Mouse (Mus musculus) hindbrain, embryonic 12.5 days (tissue): ENCODE measurements around the gene Fbxl20. TPM values are rescaled to one million over a fixed set of nuclear protein-coding genes. Genes with fewer than 3 reads are reported as not detected.

Experiments used
- ATAC-seq: fragments of 200-750 bp; cut with Nextera tagmentation; 2 replicates; pipeline ENCODE4 v1.8.0; 2017; ENCODE audit warnings: moderate TSS enrichment; ENCODE audit not compliant: low FRiP score
- H3K27ac ChIP-seq: fragments of 300-500 bp; sonication (generic); 2 replicates; pipeline ENCODE4 v1.5.1; 2016; ENCODE audit warnings: mild to moderate bottlenecking
- H3K27me3 ChIP-seq: fragments of 300-500 bp; sonication (generic); 2 replicates; pipeline ENCODE4 v1.6.1; 2016; ENCODE audit warnings: mild to moderate bottlenecking
- H3K36me3 ChIP-seq: fragments of 300-500 bp; sonication (generic); 2 replicates; pipeline ENCODE4 v1.6.1; 2016; ENCODE audit warnings: mild to moderate bottlenecking
- H3K4me1 ChIP-seq: fragments of 300-500 bp; sonication (generic); 2 replicates; pipeline ENCODE4 v1.6.1; 2016
- H3K4me2 ChIP-seq: fragments of 300-500 bp; sonication (generic); replicated peaks from 2 replicates; pipeline ENCODE4 v1.6.1; 2016; ENCODE audit warnings: mild to moderate bottlenecking
- H3K4me3 ChIP-seq: fragments of 300-500 bp; sonication (generic); 2 replicates; pipeline ENCODE4 v1.5.1; 2016; ENCODE audit warnings: mild to moderate bottlenecking
- H3K9ac ChIP-seq: fragments of 300-500 bp; sonication (generic); 2 replicates; pipeline ENCODE4 v1.6.1; 2016; ENCODE audit warnings: mild to moderate bottlenecking, moderate library complexity
- H3K9me3 ChIP-seq: fragments of 300-500 bp; sonication (generic); replicated peaks from 2 replicates; pipeline ENCODE4 v1.6.1; 2016; ENCODE audit warnings: mild to moderate bottlenecking
- WGBS: fragments of 180-500 bp; shearing (Covaris S2); methylation state at CpG from one replicate; pipeline ENCODE4 v1.1.7; 2016; 5-methylcytosine and 5-hydroxymethylcytosine counted together
- polyA plus RNA-seq: library from polyadenylated mRNA; unstranded; fragments of >200 nt; fragmentation: Nextera tagmentation; extraction: Ambion mirVana; gene quantifications from 2 replicates; pipeline ENCODE4 v1.2.1, GENCODE M21; 2016

Gene Fbxl20
- polyA plus RNA-seq, 1 experiment from 2014 or later: 31.1 TPM

- Histone ChIP-seq H3K27me3 (no peaks in the 10 kb centered on the region), H3K4me3 (no peak overlapping the region), H3K36me3 (peaks cover 14% of the 10 kb centered on the region), H3K4me1 (no peaks in the 10 kb centered on the region), H3K4me2 (no peak overlapping the region), H3K9me3 (no peaks in the 10 kb centered on the region; the same call in 1 of the 2 replicates), H3K27ac (no peak overlapping the region), H3K9ac (no peak overlapping the region)
- ATAC-seq: no peak
- 82% methylated on average over 7 of the region's 7 CpGs for WGBS
Observed at GRCm38 (mm10) chr11:98082745-98083144, 67.5 kb downstream of the Fbxl20 start.

DNA sequence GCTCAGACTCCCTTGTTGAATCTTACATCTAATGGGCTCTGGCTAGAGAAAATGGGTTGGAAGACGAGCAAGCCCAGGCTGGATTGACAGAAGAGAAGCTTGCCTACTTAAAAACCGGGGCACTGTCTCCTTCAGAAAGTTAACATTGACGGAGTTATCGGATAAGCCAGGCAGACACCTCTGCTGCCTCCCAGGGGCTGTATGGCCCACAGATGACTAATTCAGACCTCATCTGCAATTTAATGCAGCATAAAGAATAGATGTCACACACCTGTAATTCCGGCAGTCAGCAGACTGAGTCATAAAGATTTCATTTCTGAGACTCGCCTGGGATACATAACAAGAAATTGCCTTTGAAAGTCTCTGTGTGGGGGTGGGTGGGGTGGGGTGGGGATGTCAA is 69.8 kb downstream of the Fbxl20 start:
- no peaks in the 10 kb centered on the region for H3K27me3 ChIP-seq
- WGBS: 84% methylated on average over 6 of the region's 6 CpGs
- H3K4me3 ChIP-seq: no peak overlapping the region

GRCm38 (mm10) chr11:98077086-98077485 is 73.1 kb downstream of the Fbxl20 start:
- Histone ChIP-seq H3K9ac (no peak overlapping the region), H3K4me1 (no peaks in the 10 kb centered on the region), H3K27me3 (no peaks in the 10 kb centered on the region), H3K27ac (no peak overlapping the region), H3K4me3 (no peak overlapping the region), H3K4me2 (no peak overlapping the region), H3K9me3 (no peaks in the 10 kb centered on the region; the same call in 1 of the 2 replicates), H3K36me3 (peaks cover 6% of the 10 kb centered on the region)
- ATAC-seq: no peak
- 87% methylated on average over 8 of the region's 8 CpGs for WGBS

More for the DNA sequence above, 69.8 kb downstream of the Fbxl20 start:
- Histone ChIP-seq H3K9me3 (no peaks in the 10 kb centered on the region; the same call in 1 of the 2 replicates), H3K4me2 (no peak overlapping the region), H3K9ac (no peak overlapping the region), H3K4me1 (no peaks in the 10 kb centered on the region), H3K27ac (no peak overlapping the region), H3K36me3 (peaks cover 9% of the 10 kb centered on the region)
- ATAC-seq: no peak

- Histone ChIP-seq H3K9me3 (no peaks in the 10 kb centered on the region), H3K36me3 (no peaks in the 10 kb centered on the region), H3K27me3 (no peaks in the 10 kb centered on the region), H3K4me2 (no peak overlapping the region), H3K9ac (no peak overlapping the region), H3K4me1 (no peaks in the 10 kb centered on the region), H3K4me3 (no peak overlapping the region), H3K27ac (no peak overlapping the region)
- 20% methylated on average over 13 of the region's 13 CpGs for WGBS
- ATAC-seq: 0 out of 2 replicates have a peak, but pooled peaks have one; percentile 56
Observed at GRCm38 (mm10) chr11:98075195-98075808, 74.9 kb downstream of the Fbxl20 start.

- Histone ChIP-seq H3K4me3 (no peak overlapping the region), H3K27me3 (no peaks in the 10 kb centered on the region), H3K4me1 (no peaks in the 10 kb centered on the region), H3K9me3 (no peaks in the 10 kb centered on the region), H3K9ac (no peak overlapping the region), H3K27ac (no peak overlapping the region), H3K36me3 (no peaks in the 10 kb centered on the region), H3K4me2 (no peak overlapping the region)
- no peak for ATAC-seq
- WGBS: 92% methylated on average over 4 of the region's 4 CpGs
Observed at GRCm38 (mm10) chr11:98073442-98073841, 76.8 kb downstream of the Fbxl20 start.

- Histone ChIP-seq H3K9me3 (no peaks in the 10 kb centered on the region), H3K4me1 (no peaks in the 10 kb centered on the region; the same call in 1 of the 2 replicates), H3K9ac (no peak overlapping the region), H3K4me2 (no peak overlapping the region), H3K4me3 (no peak overlapping the region), H3K36me3 (no peaks in the 10 kb centered on the region), H3K27ac (no peak overlapping the region), H3K27me3 (no peaks in the 10 kb centered on the region)
- no peak for ATAC-seq
- whole genome bisulfite sequencing: 97% methylated on average over 21 of the region's 21 CpGs
Observed at GRCm38 (mm10) chr11:98067255-98067654, 82.9 kb downstream of the Fbxl20 start.

DNA sequence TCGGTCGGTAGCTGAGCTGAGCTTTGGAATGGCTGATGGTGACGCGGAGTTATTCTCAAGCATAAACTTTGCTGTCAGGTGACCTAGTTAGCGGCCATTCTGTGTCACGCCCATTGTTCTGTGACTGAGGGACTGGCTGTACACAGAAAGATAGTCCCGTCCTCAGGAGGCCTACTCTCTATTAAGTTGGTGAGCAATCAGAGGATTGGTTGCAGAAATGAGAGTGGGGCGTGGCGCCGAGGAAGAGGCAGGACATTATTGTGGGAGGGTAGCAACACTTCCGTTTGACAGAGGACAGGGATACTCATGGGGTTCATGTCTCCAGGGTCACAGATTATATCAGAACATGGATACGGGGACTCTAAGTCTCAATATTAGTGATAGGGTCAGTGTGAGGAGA is 84.0 kb downstream of the Fbxl20 start:
- no peaks in the 10 kb centered on the region; the same call in 1 of the 2 replicates for H3K4me1 ChIP-seq
- 93% methylated on average over 12 of the region's 12 CpGs for WGBS
- H3K4me3 ChIP-seq: no peak overlapping the region
- H3K27ac ChIP-seq: no peak overlapping the region
- H3K9ac ChIP-seq: no peak overlapping the region
- no peaks in the 10 kb centered on the region for H3K36me3 ChIP-seq
- no peak overlapping the region for H3K4me2 ChIP-seq
- no peaks in the 10 kb centered on the region for H3K9me3 ChIP-seq
- no peaks in the 10 kb centered on the region for H3K27me3 ChIP-seq
- no peak for ATAC-seq

DNA sequence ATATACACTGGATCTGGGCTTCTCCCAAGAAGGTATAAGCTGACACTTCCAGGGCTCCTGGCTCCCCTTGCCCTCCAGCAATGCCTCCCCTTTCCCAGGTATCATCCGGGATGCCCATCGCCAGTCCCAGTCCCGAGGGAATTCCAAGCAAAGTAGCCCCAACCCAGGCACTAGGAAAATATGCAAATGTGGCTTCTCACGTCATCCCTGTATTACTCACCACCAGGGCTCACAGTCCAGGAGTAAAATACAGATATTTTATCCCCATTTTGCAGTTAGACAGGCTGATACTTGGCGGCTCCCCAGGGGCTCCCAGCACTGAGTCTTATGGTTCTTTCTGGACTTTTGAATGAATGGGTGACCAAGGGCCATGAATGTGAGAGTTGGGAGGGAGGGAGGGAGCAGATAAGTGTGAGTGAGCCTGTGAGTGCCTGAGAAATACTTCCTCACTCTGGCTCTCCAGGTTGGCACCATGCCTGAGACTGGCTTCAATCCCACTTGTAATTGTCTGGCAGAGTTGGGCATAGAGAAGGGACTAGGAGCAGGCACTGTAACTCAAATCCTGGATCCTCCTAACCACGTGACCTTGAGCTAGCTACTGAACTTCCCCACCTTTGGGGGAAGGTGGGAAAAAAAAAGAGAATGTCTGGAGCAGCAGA is 88.2 kb downstream of the Fbxl20 start:
- H3K9me3 ChIP-seq: no peaks in the 10 kb centered on the region
- H3K4me2 ChIP-seq: no peak overlapping the region
- 67% methylated on average over 6 of the region's 6 CpGs for WGBS
- H3K27ac ChIP-seq: no peak overlapping the region
- no peak overlapping the region for H3K9ac ChIP-seq
- H3K36me3 ChIP-seq: no peaks in the 10 kb centered on the region
- ATAC-seq: no peak
- H3K4me3 ChIP-seq: no peak overlapping the region
- peaks cover 21% of the 10 kb centered on the region for H3K4me1 ChIP-seq
- peaks cover 4% of the 10 kb centered on the region; the same call in 1 of the 2 replicates for H3K27me3 ChIP-seq

DNA sequence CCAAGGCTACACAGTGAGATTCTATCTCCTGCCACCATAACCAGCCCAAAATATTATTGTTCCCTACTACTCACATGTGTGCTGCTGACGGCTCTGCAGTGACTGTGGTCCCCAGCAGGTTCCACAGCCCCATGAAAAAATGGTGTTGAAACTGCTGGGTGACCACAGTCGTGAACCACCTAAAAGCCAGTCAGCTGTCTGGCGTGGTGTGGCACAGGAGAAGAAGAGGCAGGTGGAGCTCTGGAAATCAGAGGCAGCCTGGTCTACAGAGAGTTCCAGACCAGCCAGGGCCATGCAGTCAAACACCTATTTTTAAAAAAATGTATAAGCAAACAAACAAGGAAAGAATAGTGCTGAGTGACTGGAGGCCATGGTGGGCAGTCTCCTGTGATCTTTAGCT is 88.8 kb downstream of the Fbxl20 start:
- H3K36me3 ChIP-seq: no peaks in the 10 kb centered on the region
- H3K9ac ChIP-seq: no peak overlapping the region
- H3K4me1 ChIP-seq: peaks cover 21% of the 10 kb centered on the region
- no peak overlapping the region for H3K4me2 ChIP-seq
- H3K27me3 ChIP-seq: peaks cover 4% of the 10 kb centered on the region; the same call in 1 of the 2 replicates
- no peak overlapping the region for H3K4me3 ChIP-seq
- WGBS: 79% methylated on average over 3 of the region's 3 CpGs
- H3K9me3 ChIP-seq: no peaks in the 10 kb centered on the region
- H3K27ac ChIP-seq: no peak overlapping the region
- no peak for ATAC-seq

DNA sequence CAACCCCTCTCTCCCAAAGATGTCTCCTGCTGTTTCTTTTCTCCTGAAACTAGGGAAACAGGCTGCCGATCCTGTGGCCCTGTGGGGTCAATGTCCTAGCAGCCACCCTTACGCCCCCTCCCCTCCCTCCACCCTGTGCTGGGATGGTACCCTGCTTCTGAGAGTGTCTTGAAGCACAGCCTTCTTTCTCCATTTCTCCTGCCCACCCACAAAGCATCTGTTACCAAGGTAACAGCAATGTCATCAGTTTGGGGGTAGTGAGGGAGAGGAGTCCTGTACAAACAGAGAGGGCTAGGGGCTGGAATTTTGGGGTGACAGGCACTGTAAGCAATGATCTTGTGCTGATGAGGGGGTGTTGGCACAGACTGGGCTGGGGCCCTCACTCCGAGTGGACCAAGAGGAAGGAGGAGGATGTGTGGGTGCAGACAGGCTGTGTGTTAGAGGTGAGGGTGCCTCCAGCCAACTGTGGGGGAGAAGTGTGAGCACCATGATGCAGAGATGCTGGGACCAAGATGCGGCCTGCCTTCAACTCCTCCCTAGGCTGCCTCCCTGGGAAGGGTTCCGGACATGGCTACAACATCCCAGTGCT is 90.0 kb downstream of the Fbxl20 start:
- peaks cover 21% of the 10 kb centered on the region for H3K4me1 ChIP-seq
- H3K4me2 ChIP-seq: no peak overlapping the region
- WGBS: 69% methylated on average over 5 of the region's 5 CpGs
- H3K36me3 ChIP-seq: no peaks in the 10 kb centered on the region
- H3K27me3 ChIP-seq: peaks cover 11% of the 10 kb centered on the region
- no peak for ATAC-seq
- H3K4me3 ChIP-seq: no peak overlapping the region
- no peak overlapping the region for H3K27ac ChIP-seq
- no peaks in the 10 kb centered on the region for H3K9me3 ChIP-seq
- no peak overlapping the region for H3K9ac ChIP-seq

DNA sequence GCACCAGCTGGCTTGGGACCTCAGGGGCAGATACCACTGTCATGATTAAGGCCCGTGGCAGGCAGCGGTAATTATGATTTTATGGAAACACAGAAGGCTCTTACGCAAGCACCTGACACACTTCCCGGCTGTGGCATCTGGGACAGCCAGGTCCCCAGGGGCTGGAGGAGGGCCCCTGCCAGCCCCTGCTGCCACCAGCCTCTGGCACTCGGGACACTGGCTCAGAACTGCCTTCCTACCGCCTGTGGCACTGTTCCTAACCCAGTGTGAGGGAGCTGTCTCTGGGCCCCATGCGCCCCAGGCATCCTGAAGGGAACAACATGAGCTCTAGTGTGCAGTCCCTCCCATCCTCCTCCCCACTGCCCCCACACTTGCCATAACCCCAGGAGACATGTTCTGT is 90.5 kb downstream of the Fbxl20 start:
- Histone ChIP-seq H3K4me3 (no peak overlapping the region), H3K36me3 (no peaks in the 10 kb centered on the region), H3K9me3 (no peaks in the 10 kb centered on the region), H3K4me2 (no peak overlapping the region), H3K4me1 (peaks cover 21% of the 10 kb centered on the region), H3K27ac (no peak overlapping the region), H3K27me3 (peaks cover 15% of the 10 kb centered on the region), H3K9ac (no peak overlapping the region)
- WGBS: 48% methylated on average over 7 of the region's 7 CpGs
- peak; percentile 67; the same call in 1 of the 2 replicates for ATAC-seq

DNA sequence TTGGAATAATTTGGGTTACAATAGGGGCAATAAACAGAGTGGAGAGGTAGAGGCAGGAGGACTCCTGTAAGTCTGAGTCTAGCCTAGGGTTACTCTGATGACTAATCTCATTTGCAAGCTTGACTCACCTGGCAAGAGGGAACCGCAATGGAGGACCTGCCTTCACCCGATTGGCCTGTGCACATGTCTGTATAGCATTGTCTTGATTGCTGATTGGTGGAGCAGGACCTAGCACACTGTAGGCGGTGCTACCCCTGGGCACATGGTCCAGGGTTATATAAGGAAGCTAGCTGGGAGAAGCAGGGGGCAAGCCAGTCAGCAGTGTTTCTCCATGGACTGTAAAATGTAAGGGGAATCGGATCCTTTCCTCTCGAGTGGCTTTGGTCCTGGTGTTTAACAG is 92.2 kb downstream of the Fbxl20 start:
- Histone ChIP-seq H3K27ac (no peak overlapping the region), H3K27me3 (peaks cover 22% of the 10 kb centered on the region), H3K4me1 (peaks cover 22% of the 10 kb centered on the region), H3K36me3 (no peaks in the 10 kb centered on the region), H3K9me3 (no peaks in the 10 kb centered on the region), H3K4me3 (no peak overlapping the region), H3K4me2 (no peak overlapping the region), H3K9ac (no peak overlapping the region)
- 79% methylated on average over 5 of the region's 5 CpGs for WGBS
- ATAC-seq: no peak
